ENCODE assay signal across 10 mouse cellular contexts in genomic region chr5:116409689-116410590, GRCm38 (mm10). TPM values are rescaled to one million over a fixed set of nuclear protein-coding genes. Genes with fewer than 3 reads are reported as not detected.
DNase-seq lines count a peak whose midpoint lies in the region; ATAC-seq lines count a peak whose summit lies in the region.
"Had no signal": no experiment of that assay in that cellular context is flagged by ENCODE, and none has a peak within 500 bp of the region (broad histone marks: within the 10 kb centered on the region; RNA-seq: fewer than 3 reads in every experiment).

No protein-coding gene starts in this region.

- H3K4me1 ChIP-seq in intestine, embryonic 16.5 days (ENCODE audit: control insufficient read depth, insufficient read depth, low read length) = peaks cover 22% of the 10 kb centered on the region
- H3K4me1 ChIP-seq in intestine, embryonic 15.5 days (replicated peaks) = peaks cover 14% of the 10 kb centered on the region; the same call in 1 of the 2 replicates
- H3K4me1 ChIP-seq in forebrain, embryonic 13.5 days = peaks cover 35% of the 10 kb centered on the region

- 12% methylated on average over 16 of the region's 16 CpGs for WGBS in intestine, embryonic 16.5 days
- 11% methylated on average over 16 of the region's 16 CpGs for WGBS in intestine, embryonic 15.5 days
- WGBS in forebrain, embryonic 13.5 days = under 1% methylated on average over 16 of the region's 16 CpGs

- no peaks in the 10 kb centered on the region for H3K36me3 ChIP-seq in intestine, embryonic 16.5 days (ENCODE audit: control insufficient read depth, insufficient read depth, low read length)
- no peaks in the 10 kb centered on the region for H3K36me3 ChIP-seq in intestine, embryonic 15.5 days
- no peaks in the 10 kb centered on the region for H3K36me3 ChIP-seq in forebrain, embryonic 13.5 days (ENCODE audit: poor library complexity, severe bottlenecking)

- no peaks in the 10 kb centered on the region for H3K27me3 ChIP-seq in intestine, embryonic 16.5 days (replicated peaks; ENCODE audit: control insufficient read depth, insufficient read depth, low read length)
- H3K27me3 ChIP-seq in intestine, embryonic 15.5 days (replicated peaks) = no peaks in the 10 kb centered on the region
- no peaks in the 10 kb centered on the region for H3K27me3 ChIP-seq in forebrain, embryonic 13.5 days
- H3K27me3 ChIP-seq: limb, embryonic 15.5 days had no signal

- no peak overlapping the region for H3K4me3 ChIP-seq in intestine, embryonic 16.5 days (ENCODE audit: low read length)
- no peak overlapping the region for H3K4me3 ChIP-seq in intestine, embryonic 15.5 days (replicated peaks)
- no peak overlapping the region for H3K4me3 ChIP-seq in forebrain, embryonic 13.5 days
- H3K4me3 ChIP-seq: limb, embryonic 15.5 days had no signal

- peak overlapping the region; percentile 5; the same call in 1 of the 2 replicates for H3K27ac ChIP-seq in intestine, embryonic 16.5 days (ENCODE audit: low read length)
- no peak overlapping the region for H3K27ac ChIP-seq in intestine, embryonic 15.5 days
- no peak overlapping the region for H3K27ac ChIP-seq in forebrain, embryonic 13.5 days
- H3K27ac ChIP-seq: limb, embryonic 15.5 days had no signal

- no peak overlapping the region for H3K9ac ChIP-seq in intestine, embryonic 16.5 days (ENCODE audit: low read depth, low read length)
- H3K9ac ChIP-seq in intestine, embryonic 15.5 days = no peak overlapping the region
- H3K9ac ChIP-seq in forebrain, embryonic 13.5 days = no peak overlapping the region; the same call in 1 of the 2 replicates
- H3K9ac ChIP-seq: limb, embryonic 15.5 days had no signal

- H3K4me2 ChIP-seq in intestine, embryonic 16.5 days (ENCODE audit: low read depth, low read length) = no peak overlapping the region
- no peak overlapping the region for H3K4me2 ChIP-seq in intestine, embryonic 15.5 days (replicated peaks)
- H3K4me2 ChIP-seq in forebrain, embryonic 13.5 days = peak overlapping the region; percentile 28
- H3K4me2 ChIP-seq: limb, embryonic 15.5 days had no signal

- H3K9me3 ChIP-seq in intestine, embryonic 16.5 days (ENCODE audit: control insufficient read depth, low read length) = no peaks in the 10 kb centered on the region
- no peaks in the 10 kb centered on the region for H3K9me3 ChIP-seq in intestine, embryonic 15.5 days
- no peaks in the 10 kb centered on the region for H3K9me3 ChIP-seq in forebrain, embryonic 13.5 days (replicated peaks)
- H3K9me3 ChIP-seq: limb, embryonic 15.5 days had no signal

- intact Hi-C loops in left cerebral cortex, postnatal 14 days (cut with DNase I) = no loop called here

- DNase-seq in R1 (ENCODE audit: low read depth, low spot score) = peak; percentile 97
- DNase-seq in lung, postnatal 14 days = peak; percentile 52
- no peak for DNase-seq in left cerebral cortex, postnatal 14 days (ENCODE audit: low spot score in 2 of 2)
- DNase-seq in spleen, adult 18-20 months = no peak
- DNase-seq: cerebellum, postnatal 25 days had no signal

- ATAC-seq in intestine, embryonic 16.5 days = no peak
- no peak for ATAC-seq in intestine, embryonic 15.5 days
- no peak for ATAC-seq in forebrain, embryonic 13.5 days

RNA-seq across cellular contexts. Expression of gene Hspb8, which starts 12.7 kb away (rescaled TPM):
- 11.3 and 11.8 TPM in 2 replicates for polyA plus RNA-seq in intestine, embryonic 16.5 days (2015; fragmentation: Nextera tagmentation; extraction: Ambion mirVana)
- 11.4 and 12.1 TPM in 2 replicates for polyA plus RNA-seq in intestine, embryonic 15.5 days (2015; fragmentation: Nextera tagmentation; extraction: Ambion mirVana)
- polyA plus RNA-seq in forebrain, embryonic 13.5 days (2015; fragmentation: Nextera tagmentation; extraction: Ambion mirVana) = 4.5 and 7.2 TPM in 2 replicates
- total RNA-seq in left cerebral cortex, postnatal 14 days (2021) = 1 to 10 TPM; 6.1 to 7.2 TPM
- total RNA-seq: hematopoietic stem cell, adult 5-6 weeks had no signal

Comparison
In these comparisons a context has a peak if more than half of its experiments do, and no peak if none do; other contexts are left out.
1. DNase-seq: peak in R1 (single experiment) and lung, postnatal 14 days (single experiment); none in left cerebral cortex, postnatal 14 days (0 of 2) and spleen, adult 18-20 months (0 of 2).